Mouse (Mus musculus) embryo, embryonic 9.5 days (tissue): ENCODE measurements around the gene Gm3415.
"Not testable (repeated sequence)": the region's sequence is repeated elsewhere in the genome, so short reads cannot be mapped to it uniquely, and the experiment has no call there.

ENCODE experiments used
- DNase-seq: peaks from one replicate; pipeline ENCODE4 v3.0.0-alpha.2; 2017; ENCODE audit errors: extremely low spot score

Gm3415 gene

GRCm38 (mm10) chr5:146555836-146556235 is at the start of gene Gm3415:
TSS of gene Gm3415 (plus strand) at chr5:146556136.
- DNase-seq = not testable (repeated sequence)

GRCm38 (mm10) chr5:146513823-146514222 is 42.1 kb upstream of the Gm3415 start, which contains the start of gene Gm3402:
TSS of gene Gm3402 (plus strand) at chr5:146514123.
- DNase-seq = not testable (repeated sequence)

GRCm38 (mm10) chr5:146525501-146525900 is 30.4 kb upstream of the Gm3415 start, which contains the start of gene Gm3404:
TSS of gene Gm3404 (plus strand) at chr5:146525801.
- not testable (repeated sequence) for DNase-seq

- DNase-seq = not testable (repeated sequence)
Observed at GRCm38 (mm10) chr5:146537347-146537746, 18.6 kb upstream of the Gm3415 start, which contains the start of gene Gm3409. TSS of gene Gm3409 (plus strand) at chr5:146537647.

GRCm38 (mm10) chr5:146564259-146564658 is 8.3 kb downstream of the Gm3415 start:
- DNase-seq = no peak

GRCm38 (mm10) chr5:146567054-146567453 is 11.1 kb downstream of the Gm3415 start:
- peak; percentile 33 for DNase-seq

GRCm38 (mm10) chr5:146570179-146570578 is 14.2 kb downstream of the Gm3415 start:
- not testable (repeated sequence) for DNase-seq

- not testable (repeated sequence) for DNase-seq
Observed at GRCm38 (mm10) chr5:146571830-146572734, 16.1 kb downstream of the Gm3415 start.

GRCm38 (mm10) chr5:146572735-146573042 is 16.8 kb downstream of the Gm3415 start:
- DNase-seq = not testable (repeated sequence)

- DNase-seq = no peak
Observed at GRCm38 (mm10) chr5:146576668-146577067, 20.7 kb downstream of the Gm3415 start.

- no peak for DNase-seq
Observed at GRCm38 (mm10) chr5:146584156-146584477, 28.2 kb downstream of the Gm3415 start.

- peak; percentile 51 for DNase-seq
Observed at GRCm38 (mm10) chr5:146584478-146585306, 28.8 kb downstream of the Gm3415 start, which contains the start of gene Gpr12. TSS of gene Gpr12 (minus strand) at chr5:146585239.

GRCm38 (mm10) chr5:146585307-146585651 is 29.3 kb downstream of the Gm3415 start:
- no peak for DNase-seq

GRCm38 (mm10) chr5:146586357-146587070 is 30.6 kb downstream of the Gm3415 start:
- DNase-seq = no peak

GRCm38 (mm10) chr5:146590987-146591386 is 35.1 kb downstream of the Gm3415 start:
- no peak for DNase-seq

GRCm38 (mm10) chr5:146591636-146592035 is 35.7 kb downstream of the Gm3415 start:
- no peak for DNase-seq

- peak; percentile 78 for DNase-seq
Observed at GRCm38 (mm10) chr5:146592580-146592979, 36.6 kb downstream of the Gm3415 start.

- DNase-seq = no peak
Observed at GRCm38 (mm10) chr5:146596612-146597502, 40.9 kb downstream of the Gm3415 start.

- DNase-seq = no peak
Observed at GRCm38 (mm10) chr5:146597503-146597874, 41.6 kb downstream of the Gm3415 start.

GRCm38 (mm10) chr5:146598215-146599119 is 42.5 kb downstream of the Gm3415 start:
- DNase-seq = no peak
